Mouse (Mus musculus): ENCODE data around the gene Hyal3. TPM values are rescaled to one million over a fixed set of nuclear protein-coding genes. Genes with fewer than 3 reads are reported as not detected.
A peak's percentile ranks its signal among the peaks of the same experiment; 100 is the strongest.

Gene Hyal3
- polyA plus RNA-seq, 1 experiment from 2014 or later, result 1.1 TPM

DNA sequence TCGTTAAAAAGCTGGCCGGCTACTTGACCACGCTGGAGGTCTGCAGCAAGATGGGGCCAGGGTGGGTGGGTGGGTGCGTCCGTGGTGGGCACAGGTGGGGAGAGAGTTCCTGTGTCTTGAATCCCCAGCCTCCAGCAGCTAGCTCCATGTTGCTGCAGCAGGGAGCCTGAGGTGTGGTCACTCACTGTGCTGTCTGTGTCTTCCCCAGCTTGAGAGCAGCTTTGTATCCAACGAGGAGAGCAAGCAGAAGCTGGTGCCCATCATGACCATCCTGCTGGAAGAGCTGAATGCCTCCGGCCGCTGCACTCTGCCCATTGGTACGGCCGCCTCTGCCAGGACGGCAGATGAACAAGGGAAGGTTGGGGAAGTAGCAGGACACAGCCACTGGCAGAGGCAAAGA is 37.3 kb upstream of the Hyal3 start:
- WGBS, result 87% methylated on average over 11 of the region's 11 CpGs

DNA sequence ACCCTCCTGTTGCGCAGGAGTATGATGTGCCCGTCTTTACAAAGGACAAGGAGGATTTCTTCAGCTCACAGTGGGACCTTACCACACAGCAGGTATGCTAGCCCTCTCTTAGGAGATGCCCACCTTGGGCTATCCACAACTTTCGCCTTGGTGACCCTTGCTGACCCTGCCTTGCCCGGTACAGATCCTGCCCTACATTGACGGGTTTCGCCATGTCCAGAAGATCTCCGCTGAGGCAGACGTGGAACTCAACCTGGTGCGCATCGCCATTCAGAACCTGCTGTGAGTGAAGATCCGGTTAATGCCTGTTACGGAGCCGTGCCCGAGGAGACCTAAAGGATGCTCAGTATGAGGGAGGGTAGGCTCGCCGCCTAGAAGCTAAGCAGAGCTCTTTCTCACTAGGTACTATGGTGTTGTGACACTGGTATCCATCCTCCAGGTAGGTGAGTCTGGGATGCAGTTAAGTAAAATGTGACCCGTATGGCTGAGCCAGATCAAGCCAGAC is 36.4 kb upstream of the Hyal3 start:
- H3K4me1 ChIP-seq, result peaks cover 31% of the 10 kb centered on the region
- no peak overlapping the region for H3K4me2 ChIP-seq
- no peak for ATAC-seq (ENCODE audit: insufficient read depth, low FRiP score, low read depth)
- H3K9me3 ChIP-seq, result no peaks in the 10 kb centered on the region
- 94% methylated on average over 17 of the region's 17 CpGs for WGBS
- H3K4me3 ChIP-seq (replicated peaks), result no peak overlapping the region
- no peak overlapping the region for H3K9ac ChIP-seq
- H3K36me3 ChIP-seq, result peaks cover 16% of the 10 kb centered on the region
- no peaks in the 10 kb centered on the region for H3K27me3 ChIP-seq (replicated peaks)
- H3K27ac ChIP-seq, result no peak overlapping the region

More for the DNA sequence above, 37.3 kb upstream of the Hyal3 start:
- Histone ChIP-seq H3K9ac (no peak overlapping the region), H3K36me3 (peaks cover 25% of the 10 kb centered on the region), H3K4me2 (no peak overlapping the region), H3K4me3 (replicated peaks) (no peak overlapping the region), H3K4me1 (peaks cover 31% of the 10 kb centered on the region), H3K9me3 (no peaks in the 10 kb centered on the region), H3K27ac (no peak overlapping the region), H3K27me3 (replicated peaks) (no peaks in the 10 kb centered on the region)
- no peak for ATAC-seq (ENCODE audit: insufficient read depth, low FRiP score, low read depth)

DNA sequence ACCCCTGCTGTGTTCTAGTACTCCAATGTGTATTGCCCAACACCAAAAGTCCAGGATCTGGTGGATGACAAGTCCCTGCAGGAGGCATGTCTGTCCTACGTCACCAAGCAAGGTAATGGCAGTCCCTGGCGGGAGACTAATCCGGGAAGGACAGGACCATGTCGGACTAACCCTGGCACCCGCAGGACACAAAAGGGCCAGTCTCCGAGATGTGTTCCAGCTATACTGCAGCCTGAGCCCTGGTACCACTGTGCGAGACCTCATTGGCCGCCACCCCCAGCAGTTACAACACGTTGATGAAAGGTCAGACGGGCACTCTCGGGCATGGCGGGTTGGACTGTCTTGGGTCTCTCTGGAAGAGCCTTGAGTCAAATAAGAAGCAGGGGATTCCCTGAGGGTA is 35.9 kb upstream of the Hyal3 start:
- Histone ChIP-seq H3K9ac (no peak overlapping the region), H3K9me3 (no peaks in the 10 kb centered on the region), H3K27ac (no peak overlapping the region), H3K27me3 (replicated peaks) (no peaks in the 10 kb centered on the region), H3K4me3 (replicated peaks) (no peak overlapping the region), H3K4me1 (peaks cover 31% of the 10 kb centered on the region), H3K36me3 (peaks cover 12% of the 10 kb centered on the region), H3K4me2 (no peak overlapping the region)
- WGBS, result 95% methylated on average over 12 of the region's 12 CpGs
- ATAC-seq (ENCODE audit: insufficient read depth, low FRiP score, low read depth), result no peak

DNA sequence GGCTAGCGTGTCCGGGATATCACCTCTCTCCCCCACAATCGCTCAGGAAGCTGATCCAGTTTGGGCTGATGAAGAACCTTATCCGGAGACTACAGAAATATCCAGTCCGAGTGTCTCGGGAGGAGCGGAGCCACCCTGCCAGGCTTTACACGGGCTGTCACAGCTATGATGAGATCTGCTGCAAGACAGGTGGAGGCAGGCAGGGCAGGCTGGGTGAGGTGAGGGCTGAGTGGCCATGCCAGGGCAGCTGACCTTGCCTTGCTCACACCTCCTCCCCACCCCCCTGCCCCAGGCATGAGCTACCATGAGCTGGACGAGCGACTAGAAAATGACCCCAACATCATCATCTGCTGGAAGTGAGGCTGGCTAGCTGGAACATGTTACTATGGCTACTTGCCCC is 35.4 kb upstream of the Hyal3 start:
- no peaks in the 10 kb centered on the region for H3K27me3 ChIP-seq (replicated peaks)
- H3K36me3 ChIP-seq, result peaks cover 8% of the 10 kb centered on the region
- H3K4me1 ChIP-seq, result peaks cover 35% of the 10 kb centered on the region
- no peak overlapping the region for H3K4me2 ChIP-seq
- 78% methylated on average over 10 of the region's 10 CpGs for WGBS
- no peaks in the 10 kb centered on the region for H3K9me3 ChIP-seq
- H3K4me3 ChIP-seq (replicated peaks), result no peak overlapping the region
- H3K27ac ChIP-seq, result no peak overlapping the region
- no peak overlapping the region for H3K9ac ChIP-seq
- no peak for ATAC-seq (ENCODE audit: insufficient read depth, low FRiP score, low read depth)

DNA sequence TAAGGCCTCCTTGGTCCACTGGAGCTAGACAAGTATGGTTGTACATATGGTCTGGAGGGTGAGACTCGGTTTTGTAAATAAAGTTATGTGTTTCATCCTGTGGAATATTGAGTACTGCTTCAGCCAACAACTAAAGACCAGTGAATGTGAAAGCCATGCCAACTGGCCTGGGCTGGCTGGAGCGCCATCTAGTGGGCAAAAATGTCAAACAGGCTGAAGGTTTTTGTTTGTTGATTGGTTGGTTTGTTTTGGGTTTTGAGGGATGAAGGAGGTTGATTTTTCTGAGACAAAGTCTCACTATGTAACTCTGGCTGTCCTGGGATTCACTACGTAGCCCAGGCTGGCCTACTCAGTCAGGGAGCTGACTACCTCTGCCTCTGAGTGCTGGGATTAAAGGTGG is 35.0 kb upstream of the Hyal3 start:
- Histone ChIP-seq H3K9me3 (no peaks in the 10 kb centered on the region), H3K4me2 (no peak overlapping the region), H3K4me3 (replicated peaks) (no peak overlapping the region), H3K9ac (no peak overlapping the region), H3K36me3 (peaks cover 7% of the 10 kb centered on the region), H3K27me3 (replicated peaks) (no peaks in the 10 kb centered on the region), H3K27ac (no peak overlapping the region), H3K4me1 (peaks cover 38% of the 10 kb centered on the region)
- ATAC-seq (ENCODE audit: insufficient read depth, low FRiP score, low read depth), result no peak
- 11% methylated on average over 3 of the region's 3 CpGs for WGBS

DNA sequence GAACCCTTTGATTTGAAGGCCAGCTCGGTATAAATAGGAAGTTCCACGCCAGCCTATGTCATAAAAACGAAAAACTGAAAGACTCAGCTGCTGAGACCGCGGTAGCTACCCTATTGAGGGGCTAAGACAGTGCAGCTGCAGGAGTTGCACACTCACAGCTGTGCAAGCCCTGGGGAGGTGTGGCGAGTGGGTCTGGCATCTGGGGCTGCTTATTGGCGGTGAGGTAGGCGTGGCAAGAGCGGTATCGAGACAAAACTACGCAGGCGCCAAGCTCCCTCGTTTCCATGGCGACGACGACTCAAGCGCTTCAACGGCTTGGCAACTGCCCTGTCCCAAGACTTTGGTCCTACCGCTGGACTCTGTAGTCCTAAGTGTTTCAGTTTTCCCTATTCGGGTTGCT is 33.6 kb upstream of the Hyal3 start, which contains the start of gene Zmynd10:
Gene Zmynd10 (plus strand): TSS at position 273 of the 400 bp plus-strand sequence.
- no peak within 1 kb of the TSS; the same call in 1 of the 2 replicates for H3K4me3 ChIP-seq (replicated peaks)
- 2% methylated on average over 20 of the region's 20 CpGs for WGBS

DNA sequence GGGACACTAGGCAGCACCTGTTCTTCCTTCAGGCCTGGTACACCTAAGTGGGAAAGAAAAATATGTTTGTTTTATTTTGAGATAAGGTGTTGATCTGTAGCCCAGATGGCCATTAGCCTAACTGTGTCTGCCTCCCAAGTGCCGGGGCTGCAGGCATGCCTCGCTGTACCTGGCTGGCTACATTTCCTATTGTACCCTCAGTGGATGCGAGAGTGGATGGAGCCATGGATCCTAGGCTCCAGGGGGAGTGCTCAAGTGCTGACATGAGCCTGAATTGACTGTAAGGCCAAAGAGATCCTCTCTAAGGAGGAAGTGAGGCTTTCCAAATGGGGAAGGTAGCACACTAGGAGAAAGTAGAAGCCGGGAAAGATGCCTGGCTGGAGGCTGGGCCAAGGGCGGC is 32.7 kb upstream of the Hyal3 start:
- Histone ChIP-seq H3K36me3 (peaks cover 7% of the 10 kb centered on the region), H3K4me2 (no peak overlapping the region), H3K4me1 (peaks cover 47% of the 10 kb centered on the region), H3K4me3 (replicated peaks) (no peak overlapping the region), H3K27ac (no peak overlapping the region), H3K9me3 (no peaks in the 10 kb centered on the region), H3K9ac (no peak overlapping the region), H3K27me3 (replicated peaks) (no peaks in the 10 kb centered on the region)
- WGBS, result 72% methylated on average over 5 of the region's 5 CpGs
- ATAC-seq (ENCODE audit: insufficient read depth, low FRiP score, low read depth), result no peak

More for the DNA sequence above, 33.6 kb upstream of the Hyal3 start, which contains the start of gene Zmynd10:
- H3K4me1 ChIP-seq, result peaks cover 41% of the 10 kb centered on the region
- no peak within 1 kb of the TSS for H3K9ac ChIP-seq
- H3K9me3 ChIP-seq, result no peaks in the 10 kb centered on the region
- peaks cover 7% of the 10 kb centered on the region for H3K36me3 ChIP-seq
- no peaks in the 10 kb centered on the region for H3K27me3 ChIP-seq (replicated peaks)
- ATAC-seq (ENCODE audit: insufficient read depth, low FRiP score, low read depth), result peak; percentile 57
- peak within 1 kb of the TSS; percentile 52 for H3K4me2 ChIP-seq
- H3K27ac ChIP-seq, result no peak within 1 kb of the TSS

DNA sequence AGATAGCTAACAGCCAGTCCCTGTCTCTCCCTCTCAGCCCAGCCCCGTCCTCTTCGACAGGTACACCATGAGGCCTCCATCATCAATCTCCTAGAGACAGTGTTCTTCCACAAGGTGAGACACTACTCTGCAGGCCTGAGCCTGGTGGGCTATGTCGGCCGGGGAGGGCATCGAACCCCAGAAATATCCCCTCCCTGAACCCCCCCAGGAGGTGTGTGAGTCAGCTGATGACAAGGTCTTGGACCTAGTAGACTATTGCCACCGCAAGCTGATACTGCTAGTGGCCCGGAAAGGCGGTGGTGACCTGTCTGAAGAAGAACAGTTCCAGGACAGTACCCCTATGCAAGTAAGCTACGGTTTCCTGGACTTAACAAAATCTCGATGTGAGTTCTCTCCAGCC is 31.8 kb upstream of the Hyal3 start:
- Histone ChIP-seq H3K4me2 (no peak overlapping the region), H3K27ac (no peak overlapping the region), H3K4me1 (peaks cover 51% of the 10 kb centered on the region), H3K4me3 (replicated peaks) (no peak overlapping the region), H3K9ac (no peak overlapping the region), H3K9me3 (no peaks in the 10 kb centered on the region), H3K36me3 (peaks cover 5% of the 10 kb centered on the region; the same call in 1 of the 2 replicates), H3K27me3 (replicated peaks) (no peaks in the 10 kb centered on the region)
- ATAC-seq (ENCODE audit: insufficient read depth, low FRiP score, low read depth), result no peak
- 87% methylated on average over 10 of the region's 10 CpGs for WGBS

DNA sequence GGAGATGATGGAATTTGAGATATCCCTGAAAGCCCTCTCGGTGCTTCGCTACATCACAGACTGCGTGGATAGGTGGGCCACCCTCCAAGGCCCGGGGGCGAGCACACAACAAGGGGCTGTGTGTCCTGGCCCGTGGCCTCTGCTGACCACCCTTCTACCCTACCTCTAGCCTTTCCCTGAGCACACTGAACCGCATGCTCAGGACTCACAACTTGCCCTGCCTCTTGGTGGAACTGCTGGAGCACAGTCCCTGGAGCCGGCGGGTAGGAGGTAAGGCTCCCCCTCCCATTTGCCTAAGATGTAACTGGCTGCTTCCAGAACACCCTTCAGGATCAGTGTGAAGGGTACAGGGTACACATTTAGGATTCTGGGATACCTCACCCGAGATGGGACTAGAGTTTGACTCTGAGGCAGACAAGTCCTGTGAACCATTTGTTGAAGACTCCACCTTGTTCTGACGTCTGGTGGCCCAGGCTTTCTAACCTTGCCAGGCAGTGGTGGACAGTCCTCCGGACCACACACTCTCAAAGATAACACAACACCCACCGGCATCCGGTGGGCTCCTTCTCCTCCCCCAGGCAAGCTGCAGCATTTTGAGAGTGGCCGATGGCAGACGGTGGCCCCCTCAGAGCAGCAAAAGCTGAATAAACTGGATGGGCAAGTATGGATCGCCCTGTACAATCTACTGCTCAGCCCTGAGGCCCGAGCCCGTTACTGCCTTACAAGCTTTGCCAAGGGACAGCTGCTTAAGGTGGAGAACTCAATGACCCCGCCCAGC is 31.1 kb upstream of the Hyal3 start:
- Histone ChIP-seq H3K4me2 (no peak overlapping the region), H3K36me3 (no peaks in the 10 kb centered on the region; the same call in 1 of the 2 replicates), H3K27me3 (replicated peaks) (no peaks in the 10 kb centered on the region), H3K9me3 (no peaks in the 10 kb centered on the region), H3K9ac (no peak overlapping the region), H3K4me1 (peaks cover 53% of the 10 kb centered on the region), H3K27ac (no peak overlapping the region), H3K4me3 (replicated peaks) (no peak overlapping the region)
- ATAC-seq (ENCODE audit: insufficient read depth, low FRiP score, low read depth), result no peak
- 80% methylated on average over 20 of the region's 20 CpGs for WGBS

DNA sequence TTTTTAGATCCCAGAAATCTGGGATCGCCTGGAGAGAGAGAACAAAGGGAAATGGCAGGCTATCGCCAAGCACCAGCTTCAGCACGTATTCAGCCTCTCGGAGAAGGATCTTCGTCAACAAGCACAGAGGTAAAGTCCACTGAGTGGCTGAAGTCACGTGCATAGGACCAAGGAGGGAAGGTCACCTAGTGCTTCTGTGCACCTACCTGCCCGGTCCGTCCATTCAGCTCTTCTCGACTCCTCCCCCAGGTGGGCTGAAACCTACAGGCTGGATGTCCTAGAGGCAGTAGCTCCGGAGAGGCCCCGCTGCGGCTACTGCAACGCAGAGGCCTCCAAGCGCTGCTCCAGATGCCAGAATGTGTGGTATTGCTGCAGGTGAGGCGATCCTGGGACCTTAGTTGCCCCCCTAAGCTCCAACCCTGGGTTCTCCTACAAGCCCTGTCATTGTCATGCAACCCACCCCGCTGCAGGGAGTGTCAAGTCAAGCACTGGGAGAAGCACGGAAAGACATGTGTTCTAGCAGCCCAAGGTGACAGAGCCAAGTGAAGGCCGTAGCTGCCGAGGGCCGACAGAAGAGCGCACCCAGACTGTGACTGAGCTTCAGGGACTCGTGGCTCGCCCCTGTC is 30.0 kb upstream of the Hyal3 start:
- Histone ChIP-seq H3K36me3 (no peaks in the 10 kb centered on the region), H3K9me3 (no peaks in the 10 kb centered on the region), H3K27ac (peak overlapping the region; percentile 82; the same call in 1 of the 2 replicates), H3K4me1 (peaks cover 55% of the 10 kb centered on the region), H3K27me3 (replicated peaks) (no peaks in the 10 kb centered on the region), H3K4me2 (peak overlapping the region; percentile 95), H3K9ac (peak overlapping the region; percentile 57; the same call in 1 of the 2 replicates), H3K4me3 (replicated peaks) (peak overlapping the region; percentile 55)
- whole genome bisulfite sequencing, result 38% methylated on average over 23 of the region's 23 CpGs
- no peak for ATAC-seq (ENCODE audit: insufficient read depth, low FRiP score, low read depth)

DNA sequence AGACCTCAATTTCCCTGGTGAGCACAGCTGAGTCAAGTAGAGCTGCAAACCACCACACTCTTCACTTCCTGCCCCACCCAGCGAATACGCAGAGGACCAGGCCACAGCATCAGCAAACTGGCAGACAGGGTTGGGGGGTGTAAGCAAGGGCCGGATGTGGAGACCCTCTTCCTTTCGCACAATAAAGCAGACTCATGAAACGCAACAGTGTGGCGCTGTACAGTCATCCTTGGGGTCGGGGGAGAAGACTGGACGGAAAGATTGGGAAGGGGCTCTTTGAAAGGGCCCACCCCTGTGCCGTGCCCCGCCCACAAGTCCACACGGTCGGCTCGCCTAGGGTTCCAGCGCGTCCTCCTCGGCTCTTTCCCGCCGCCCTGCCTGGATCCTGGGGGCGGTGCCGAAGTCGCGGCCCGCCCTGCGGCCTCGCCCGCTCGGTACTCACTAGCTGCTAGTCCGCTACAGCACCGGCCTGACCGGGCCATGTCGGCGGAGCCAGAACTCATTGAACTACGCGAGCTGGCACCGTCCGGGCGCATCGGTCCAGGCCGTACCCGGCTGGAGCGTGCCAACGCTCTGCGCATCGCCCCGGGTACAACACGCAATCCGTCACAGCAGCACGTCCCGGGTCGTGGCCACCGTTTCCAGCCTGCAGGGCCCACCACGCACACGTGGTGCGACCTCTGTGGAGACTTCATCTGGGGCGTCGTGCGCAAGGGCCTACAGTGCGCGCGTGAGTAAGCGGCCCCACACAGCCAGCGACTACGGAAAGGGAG is 29.3 kb upstream of the Hyal3 start, which contains the start of gene Rassf1:
Gene Rassf1 (plus strand): TSS at position 439 of the 773 bp plus-strand sequence.
- H3K9ac ChIP-seq, result peak within 1 kb of the TSS; percentile 57
- H3K27me3 ChIP-seq (replicated peaks), result no peaks in the 10 kb centered on the region
- H3K27ac ChIP-seq, result peak within 1 kb of the TSS; percentile 82
- ATAC-seq (ENCODE audit: insufficient read depth, low FRiP score, low read depth), result peak; percentile 43
- H3K4me1 ChIP-seq, result peaks cover 61% of the 10 kb centered on the region
- peak within 1 kb of the TSS; percentile 95 for H3K4me2 ChIP-seq
- under 1% methylated on average over 63 of the region's 63 CpGs for WGBS
- H3K4me3 ChIP-seq (replicated peaks), result peak within 1 kb of the TSS; percentile 55
- H3K9me3 ChIP-seq, result no peaks in the 10 kb centered on the region
- no peaks in the 10 kb centered on the region for H3K36me3 ChIP-seq

Data from stomach, embryonic 15.5 days (tissue).